Mouse (Mus musculus) gastrocnemius, adult 8-10 months (tissue): ENCODE measurements around the gene Chmp1a. TPM values are rescaled to one million over a fixed set of nuclear protein-coding genes. Genes with fewer than 3 reads are reported as not detected.

Experiments used
- DNase-seq, 2 experiments: peaks; one replicate each; pipeline ENCODE4 v3.0.0; 2022; ENCODE audit warnings: low spot score in 2 of 2
- total RNA-seq, 4 experiments: library from RNA; stranded (reverse); gene quantifications; 2 replicates each; pipeline ENCODE4 v1.2.4; 2022

Chmp1a gene
- total RNA-seq, 4 experiments from 2014 or later, result 51.5 to 60.8 (median 56.0) TPM

DNA sequence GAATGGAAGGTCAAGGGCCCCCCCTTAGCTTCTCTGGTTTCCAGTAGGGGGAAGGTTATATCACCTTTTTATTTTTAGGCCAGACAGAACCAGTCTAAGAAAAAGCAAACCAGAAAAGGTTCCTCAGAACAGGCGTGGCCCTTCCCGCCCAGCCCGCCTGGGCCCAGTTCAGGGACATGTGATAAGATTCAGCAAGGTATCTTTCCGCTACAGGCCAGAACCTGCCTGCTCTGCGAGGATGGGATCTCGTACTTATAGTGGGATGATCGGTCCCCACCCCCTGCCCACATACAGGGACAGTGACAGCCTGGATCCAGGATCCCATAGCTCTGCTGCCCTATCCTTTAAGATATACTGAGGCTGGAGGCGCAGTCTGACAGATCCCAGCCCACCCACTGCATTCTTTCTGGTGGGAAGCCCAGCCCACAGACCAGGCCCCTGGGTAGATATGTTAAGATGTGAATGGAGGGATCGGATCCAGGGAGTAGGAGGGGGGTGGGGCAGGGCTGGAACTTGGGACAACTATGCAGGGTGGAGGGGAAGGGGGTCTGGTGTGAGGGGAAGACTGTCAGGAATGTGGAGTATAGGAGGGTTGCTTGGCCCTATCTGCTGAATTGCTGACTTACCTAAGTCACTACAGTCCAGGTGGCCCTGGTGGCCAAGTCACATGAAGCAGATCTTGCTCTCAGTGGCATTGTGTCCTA lies 56.3 kb downstream of the Chmp1a start:
- no peak for DNase-seq

DNA sequence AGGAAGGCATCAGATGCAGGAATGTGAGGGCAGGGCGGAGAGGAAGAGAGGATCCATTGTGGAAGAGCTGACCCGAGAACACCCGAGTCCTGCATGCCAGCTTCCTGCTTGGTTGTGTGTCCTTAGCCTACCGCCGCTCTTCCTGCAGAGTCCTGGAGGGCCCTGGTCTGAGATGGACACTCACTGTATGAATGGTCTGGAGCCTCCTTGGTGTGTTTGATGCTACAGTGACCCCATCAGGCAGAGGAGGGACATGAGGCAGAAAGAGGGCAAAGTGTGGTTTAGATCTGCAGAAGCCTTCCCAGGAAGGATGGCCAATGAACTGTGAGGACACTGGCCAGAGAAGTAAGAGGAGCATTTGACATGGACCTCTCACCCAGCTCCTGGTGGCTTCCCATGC lies 57.4 kb downstream of the Chmp1a start:
- DNase-seq, result no peak

Other genes with a start within 250 kb of the Chmp1a start
- gene Ankrd11, start 170.5 kb downstream of the Chmp1a start, total RNA-seq, result 10 to 100 TPM; 55.0 to 63.5 (median 62.4) TPM
- gene Spg7, start 149.8 kb downstream of the Chmp1a start, total RNA-seq, result 10 to 100 TPM; 74.1 to 81.0 (median 77.4) TPM
- 100 to 1,000 TPM; 382 to 564 (median 462) TPM for gene Rpl13, start 110.4 kb downstream of the Chmp1a start, total RNA-seq
- gene Cpne7, start 95.4 kb downstream of the Chmp1a start, total RNA-seq, result under 1 TPM in 1 of 4 experiments, not detected in 3; 0.24 TPM
- gene Sult5a1, start 54.4 kb downstream of the Chmp1a start, total RNA-seq, result 1 to 10 TPM in 2 of 4 experiments, under 1 TPM in 2; 0.58 to 2.9 (median 0.88) TPM
- 10 to 100 TPM in 2 of 4 experiments, 1 to 10 TPM in 2; 5.6 to 14.7 (median 9.7) TPM for gene Dpep1, start 26.5 kb downstream of the Chmp1a start, total RNA-seq
- gene Spata33, start 69 bp upstream of the Chmp1a start, total RNA-seq, result 1 to 10 TPM in 1 of 4 experiments, under 1 TPM in 3; 0.12 to 1.6 (median 0.58) TPM
- 10 to 100 TPM in 3 of 4 experiments, 1 to 10 TPM in 1; 9.7 to 14.3 (median 12.0) TPM for gene Cdk10, start 12.1 kb upstream of the Chmp1a start, total RNA-seq
- gene Spata2l, start 23.5 kb upstream of the Chmp1a start, total RNA-seq, result 1 to 10 TPM in 3 of 4 experiments, under 1 TPM in 1; 0.97 to 1.8 (median 1.3) TPM
- gene Zfp276, start 41.4 kb upstream of the Chmp1a start, total RNA-seq, result 1 to 10 TPM; 3.8 to 8.4 (median 5.4) TPM
- 10 to 100 TPM; 13.7 to 22.6 (median 21.7) TPM for gene Vps9d1, start 41.6 kb upstream of the Chmp1a start, total RNA-seq
- gene Fanca, start 105.8 kb upstream of the Chmp1a start, total RNA-seq, result not detected
- gene Spire2, start 120.0 kb upstream of the Chmp1a start, total RNA-seq, result under 1 TPM in 3 of 4 experiments, not detected in 1; 0.16 to 0.22 (median 0.20) TPM
- 100 to 1,000 TPM; 125 to 155 (median 141) TPM for gene Tcf25, start 161.0 kb upstream of the Chmp1a start, total RNA-seq
- gene Mc1r, start 194.3 kb upstream of the Chmp1a start, total RNA-seq, result under 1 TPM in 1 of 4 experiments, not detected in 3; 0.08 TPM
- under 1 TPM in 2 of 4 experiments, not detected in 2; 0.17 to 0.24 TPM for gene Tubb3, start 198.7 kb upstream of the Chmp1a start, total RNA-seq
- 10 to 100 TPM; 36.9 to 47.1 (median 38.2) TPM for gene Def8, start 210.8 kb upstream of the Chmp1a start, total RNA-seq